Mouse (Mus musculus) forebrain, embryonic 12.5 days (tissue): Measurements from ENCODE around the gene Polr3b. TPM values are rescaled to one million over a fixed set of nuclear protein-coding genes. Genes with fewer than 3 reads are reported as not detected.
A peak's percentile ranks its signal among the peaks of the same experiment; 100 is the strongest.

Source experiments
- ATAC-seq: fragments of 200-750 bp; cut with Nextera tagmentation; 2 replicates; pipeline ENCODE4 v1.8.0; 2017; ENCODE audit warnings: moderate TSS enrichment; ENCODE audit not compliant: low FRiP score
- H3K27ac ChIP-seq: fragments of 300-500 bp; sonication (generic); 2 replicates; pipeline ENCODE4 v1.5.1; 2016; ENCODE audit warnings: mild to moderate bottlenecking
- H3K27me3 ChIP-seq: fragments of 300-500 bp; sonication (generic); 2 replicates; pipeline ENCODE4 v1.6.1; 2016; ENCODE audit warnings: mild to moderate bottlenecking
- H3K36me3 ChIP-seq: fragments of 300-500 bp; sonication (generic); replicated peaks from 2 replicates; pipeline ENCODE4 v1.6.1; 2016; ENCODE audit warnings: mild to moderate bottlenecking
- H3K4me1 ChIP-seq: fragments of 300-500 bp; sonication (generic); 2 replicates; pipeline ENCODE4 v1.6.1; 2016
- H3K4me2 ChIP-seq: fragments of 300-500 bp; sonication (generic); 2 replicates; pipeline ENCODE4 v1.6.1; 2016; ENCODE audit warnings: mild to moderate bottlenecking, moderate library complexity
- H3K4me3 ChIP-seq: fragments of 300-500 bp; sonication (generic); replicated peaks from 2 replicates; pipeline ENCODE4 v1.5.1; 2016; ENCODE audit warnings: mild to moderate bottlenecking
- H3K9ac ChIP-seq: fragments of 300-500 bp; sonication (generic); 2 replicates; pipeline ENCODE4 v1.6.1; 2016; ENCODE audit warnings: mild to moderate bottlenecking
- H3K9me3 ChIP-seq: fragments of 300-500 bp; sonication (generic); 2 replicates; pipeline ENCODE4 v1.6.1; 2016
- WGBS: fragments of 180-500 bp; shearing (Covaris S2); methylation state at CpG from one replicate; pipeline ENCODE4 v1.1.7; 2016; 5-methylcytosine and 5-hydroxymethylcytosine counted together
- polyA plus RNA-seq: library from polyadenylated mRNA; unstranded; fragments of >200 nt; fragmentation: Nextera tagmentation; extraction: Ambion mirVana; gene quantifications from 2 replicates; pipeline ENCODE4 v1.2.1, GENCODE M21; 2016

Polr3b gene
- polyA plus RNA-seq, 1 experiment from 2014 or later: 18.0 TPM

DNA sequence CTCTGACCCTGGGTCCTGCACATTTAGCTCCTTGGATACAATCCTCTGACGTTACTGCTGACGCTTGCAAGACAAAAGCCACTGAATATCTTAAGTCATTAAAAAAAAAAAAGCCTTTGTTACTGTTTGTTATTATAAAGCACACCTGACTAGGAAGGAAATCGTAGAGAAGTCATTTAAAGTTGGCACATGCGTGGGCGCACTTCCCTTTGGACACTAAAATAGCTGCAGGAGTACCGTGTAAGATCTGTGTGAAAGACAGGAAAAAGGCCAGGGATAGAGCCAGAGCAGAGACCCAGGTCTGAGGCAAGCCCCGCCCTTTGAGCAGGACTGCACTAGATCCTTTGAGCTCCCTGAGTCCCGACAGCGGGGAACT lies 64.0 kb downstream of the Polr3b start:
- H3K4me1 ChIP-seq: peaks cover 28% of the 10 kb centered on the region
- H3K36me3 ChIP-seq: no peaks in the 10 kb centered on the region
- 8% methylated on average over 9 of the region's 9 CpGs for WGBS
- H3K4me2 ChIP-seq: no peak overlapping the region
- H3K27me3 ChIP-seq: peaks cover 22% of the 10 kb centered on the region
- peak; percentile 42; the same call in 1 of the 2 replicates for ATAC-seq
- no peak overlapping the region for H3K4me3 ChIP-seq
- peak overlapping the region; percentile 69 for H3K27ac ChIP-seq
- no peak overlapping the region for H3K9ac ChIP-seq
- H3K9me3 ChIP-seq: no peaks in the 10 kb centered on the region

DNA sequence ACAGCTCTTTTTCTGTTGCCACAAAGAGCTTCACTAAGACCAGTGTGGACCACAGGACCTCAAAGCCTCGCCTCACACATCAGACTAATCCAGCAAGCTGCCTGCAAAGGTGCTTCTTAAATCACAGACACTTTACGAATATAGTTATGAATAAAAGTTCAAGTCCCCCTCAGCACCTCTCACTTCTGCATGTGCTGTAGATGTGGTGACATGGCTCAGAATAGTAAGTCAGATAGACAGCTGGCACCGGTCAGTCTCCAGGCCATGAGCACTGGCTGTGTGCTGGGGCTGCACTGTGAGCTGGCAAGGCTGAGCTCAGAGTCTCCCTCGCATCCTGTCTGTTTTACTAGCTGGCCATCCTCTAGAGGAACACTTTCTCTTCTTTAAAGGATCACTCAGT lies 64.6 kb downstream of the Polr3b start:
- no peaks in the 10 kb centered on the region for H3K36me3 ChIP-seq
- 0 out of 2 replicates have a peak overlapping the region, but pooled peaks have one; percentile 29 for H3K9ac ChIP-seq
- 54% methylated on average over 4 of the region's 4 CpGs for WGBS
- H3K4me2 ChIP-seq: no peak overlapping the region
- H3K27ac ChIP-seq: peak overlapping the region; percentile 69
- ATAC-seq: 0 out of 2 replicates have a peak, but pooled peaks have one; percentile 28
- no peak overlapping the region for H3K4me3 ChIP-seq
- H3K4me1 ChIP-seq: peaks cover 28% of the 10 kb centered on the region
- H3K9me3 ChIP-seq: no peaks in the 10 kb centered on the region
- H3K27me3 ChIP-seq: peaks cover 22% of the 10 kb centered on the region

GRCm38 (mm10) chr10:84687736-84688135 lies 65.6 kb downstream of the Polr3b start:
- H3K4me2 ChIP-seq: no peak overlapping the region
- no peak overlapping the region for H3K9ac ChIP-seq
- H3K27ac ChIP-seq: no peak overlapping the region
- no peak overlapping the region for H3K4me3 ChIP-seq
- H3K4me1 ChIP-seq: peaks cover 28% of the 10 kb centered on the region
- H3K9me3 ChIP-seq: no peaks in the 10 kb centered on the region
- H3K36me3 ChIP-seq: no peaks in the 10 kb centered on the region
- WGBS: 87% methylated on average over 4 of the region's 4 CpGs
- ATAC-seq: no peak
- peaks cover 22% of the 10 kb centered on the region for H3K27me3 ChIP-seq

DNA sequence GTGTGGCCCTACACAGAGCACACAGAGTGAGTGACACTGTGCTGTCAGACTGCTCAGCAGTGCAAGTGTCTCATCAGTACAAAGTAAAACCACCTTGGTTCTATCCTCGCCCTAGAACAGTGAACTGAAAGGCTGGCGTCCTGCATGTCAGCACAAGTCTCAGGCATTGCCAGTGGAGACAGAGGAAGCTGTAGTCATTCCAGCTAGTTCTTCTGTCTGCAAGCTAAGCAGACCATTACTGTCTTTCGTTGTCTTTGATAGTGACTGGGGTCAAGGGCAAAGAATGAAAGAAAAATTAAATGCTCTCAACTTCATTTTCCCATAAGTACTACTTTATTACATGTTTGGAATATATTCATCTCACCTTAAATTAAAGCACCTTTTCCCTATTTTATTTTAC lies 67.8 kb downstream of the Polr3b start:
- Histone ChIP-seq H3K4me1 (peaks cover 29% of the 10 kb centered on the region), H3K4me3 (no peak overlapping the region), H3K9me3 (no peaks in the 10 kb centered on the region), H3K36me3 (no peaks in the 10 kb centered on the region), H3K9ac (no peak overlapping the region), H3K4me2 (no peak overlapping the region), H3K27ac (no peak overlapping the region), H3K27me3 (peaks cover 10% of the 10 kb centered on the region; the same call in 1 of the 2 replicates)
- WGBS: 72% methylated on average over 3 of the region's 3 CpGs
- ATAC-seq: no peak

GRCm38 (mm10) chr10:84690818-84691217 lies 68.7 kb downstream of the Polr3b start:
- H3K27ac ChIP-seq: no peak overlapping the region
- peaks cover 9% of the 10 kb centered on the region; the same call in 1 of the 2 replicates for H3K27me3 ChIP-seq
- no peaks in the 10 kb centered on the region for H3K36me3 ChIP-seq
- no peak overlapping the region for H3K4me2 ChIP-seq
- no peaks in the 10 kb centered on the region for H3K9me3 ChIP-seq
- peaks cover 19% of the 10 kb centered on the region for H3K4me1 ChIP-seq
- ATAC-seq: no peak
- no peak overlapping the region for H3K9ac ChIP-seq
- WGBS: 75% methylated on average over 4 of the region's 4 CpGs
- no peak overlapping the region for H3K4me3 ChIP-seq

DNA sequence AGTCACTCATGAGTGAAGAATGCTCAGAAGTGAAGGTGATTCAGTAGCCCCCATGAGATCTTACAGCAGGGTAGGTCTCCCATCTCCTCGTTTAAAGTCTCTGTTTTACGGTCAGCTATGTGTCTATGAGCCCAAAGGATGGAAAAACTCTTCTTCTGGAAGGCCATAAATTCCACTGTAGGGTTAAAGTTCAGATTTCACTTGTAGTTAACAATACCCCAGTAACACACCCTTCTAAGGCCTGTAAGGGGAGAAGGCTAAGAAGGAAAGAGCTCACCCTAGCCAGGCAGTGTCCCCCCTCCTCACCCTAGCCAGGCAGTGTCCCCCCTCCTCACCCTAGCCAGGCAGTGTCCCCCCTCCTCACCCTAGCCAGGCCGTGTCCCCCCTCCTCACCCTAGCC lies 69.6 kb downstream of the Polr3b start:
- peaks cover 10% of the 10 kb centered on the region for H3K4me1 ChIP-seq
- no peak for ATAC-seq
- H3K36me3 ChIP-seq: no peaks in the 10 kb centered on the region
- no peaks in the 10 kb centered on the region for H3K9me3 ChIP-seq
- no peak overlapping the region for H3K4me2 ChIP-seq
- peaks cover 5% of the 10 kb centered on the region; the same call in 1 of the 2 replicates for H3K27me3 ChIP-seq
- 69% methylated on average over 2 of the region's 3 CpGs for WGBS
- H3K4me3 ChIP-seq: no peak overlapping the region
- no peak overlapping the region for H3K9ac ChIP-seq
- H3K27ac ChIP-seq: no peak overlapping the region

- WGBS: 76% methylated on average over 8 of the region's 8 CpGs
- Histone ChIP-seq H3K27ac (no peak overlapping the region), H3K4me3 (no peak overlapping the region), H3K4me2 (no peak overlapping the region), H3K4me1 (peaks cover 6% of the 10 kb centered on the region; the same call in 1 of the 2 replicates), H3K9me3 (no peaks in the 10 kb centered on the region), H3K27me3 (no peaks in the 10 kb centered on the region), H3K9ac (no peak overlapping the region), H3K36me3 (peaks cover 6% of the 10 kb centered on the region; the same call in 1 of the 2 replicates)
- no peak for ATAC-seq
Observed at GRCm38 (mm10) chr10:84693841-84694638, 71.9 kb downstream of the Polr3b start.

- no peak overlapping the region for H3K4me3 ChIP-seq
- no peak for ATAC-seq
- H3K27me3 ChIP-seq: peaks cover 13% of the 10 kb centered on the region
- no peak overlapping the region for H3K4me2 ChIP-seq
- no peak overlapping the region for H3K9ac ChIP-seq
- no peaks in the 10 kb centered on the region for H3K9me3 ChIP-seq
- H3K36me3 ChIP-seq: peaks cover 21% of the 10 kb centered on the region
- H3K27ac ChIP-seq: no peak overlapping the region
- WGBS: 91% methylated on average over 13 of the region's 13 CpGs
- H3K4me1 ChIP-seq: no peaks in the 10 kb centered on the region
Observed at GRCm38 (mm10) chr10:84700236-84700987, 78.3 kb downstream of the Polr3b start.

DNA sequence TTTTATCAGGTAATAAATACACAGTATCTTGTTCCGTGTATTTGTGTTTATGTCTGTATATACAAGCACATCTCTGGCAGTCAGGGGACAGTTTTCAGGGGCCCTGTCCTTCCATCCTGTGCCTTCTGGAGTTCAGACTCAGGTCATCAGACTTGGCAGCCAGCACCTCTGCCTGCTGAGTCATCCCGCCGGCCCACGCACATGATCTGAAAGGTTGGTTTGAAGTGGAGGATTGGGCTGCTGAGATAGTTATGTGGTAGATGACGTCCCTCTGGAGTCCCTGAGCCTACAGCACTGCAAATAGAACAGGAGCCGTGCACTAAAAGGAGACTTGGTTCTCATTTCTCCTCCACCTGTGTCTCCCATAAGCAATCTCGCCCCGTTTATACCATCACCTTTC lies 79.0 kb downstream of the Polr3b start:
- 94% methylated on average over 8 of the region's 8 CpGs for WGBS

DNA sequence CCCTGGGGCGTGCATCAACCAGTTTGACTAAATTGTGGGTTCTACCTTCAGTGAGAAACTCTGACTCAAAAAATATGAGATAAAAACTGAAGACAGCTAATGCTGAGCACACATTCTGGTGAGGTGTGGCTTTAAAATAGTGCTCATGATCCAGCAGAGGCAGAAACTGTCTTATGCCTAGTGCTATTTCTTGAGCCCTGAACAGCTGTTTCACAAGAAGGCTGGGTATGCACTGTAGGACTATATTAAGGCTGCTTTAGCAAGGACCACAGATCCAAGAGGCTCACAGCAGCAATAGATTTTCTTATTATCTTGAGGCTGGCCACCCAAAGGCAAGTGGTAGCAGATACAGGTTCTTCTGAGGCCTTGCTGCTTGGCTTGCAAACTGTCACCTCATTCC lies 80.0 kb downstream of the Polr3b start:
- Histone ChIP-seq H3K4me2 (no peak overlapping the region), H3K4me1 (peaks cover 13% of the 10 kb centered on the region), H3K36me3 (peaks cover 21% of the 10 kb centered on the region), H3K27me3 (peaks cover 21% of the 10 kb centered on the region), H3K27ac (no peak overlapping the region), H3K9me3 (no peaks in the 10 kb centered on the region), H3K9ac (no peak overlapping the region), H3K4me3 (no peak overlapping the region)
- no peak for ATAC-seq
- WGBS: 85% methylated on average over 1 of the region's 1 CpGs

More for the DNA sequence above, 79.0 kb downstream of the Polr3b start:
- Histone ChIP-seq H3K4me1 (peaks cover 5% of the 10 kb centered on the region; the same call in 1 of the 2 replicates), H3K27me3 (peaks cover 20% of the 10 kb centered on the region), H3K9ac (no peak overlapping the region), H3K27ac (no peak overlapping the region), H3K36me3 (peaks cover 21% of the 10 kb centered on the region), H3K4me2 (no peak overlapping the region), H3K9me3 (no peaks in the 10 kb centered on the region), H3K4me3 (no peak overlapping the region)
- ATAC-seq: no peak

DNA sequence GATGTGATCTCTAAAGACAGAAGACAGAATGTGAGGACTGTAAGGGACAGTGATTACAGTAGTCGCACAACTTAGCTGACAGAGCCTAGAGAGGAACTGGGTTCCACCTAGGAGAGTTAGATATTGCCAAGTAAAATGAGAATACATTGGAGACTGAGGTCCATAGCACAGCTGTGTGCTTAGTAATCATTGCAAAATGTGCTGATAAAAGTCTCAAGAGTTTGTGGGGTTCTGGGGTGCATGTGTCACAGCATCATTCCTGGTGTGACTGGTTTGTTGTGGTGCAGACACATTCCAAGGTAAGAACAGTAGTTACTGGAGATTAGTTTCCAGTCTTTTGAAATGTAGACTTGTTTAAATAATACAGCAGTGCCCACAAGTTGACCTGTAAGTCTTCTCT lies 82.5 kb downstream of the Polr3b start:
- Histone ChIP-seq H3K27me3 (peaks cover 33% of the 10 kb centered on the region), H3K27ac (no peak overlapping the region), H3K9ac (no peak overlapping the region), H3K36me3 (peaks cover 13% of the 10 kb centered on the region), H3K9me3 (no peaks in the 10 kb centered on the region), H3K4me3 (no peak overlapping the region), H3K4me1 (peaks cover 34% of the 10 kb centered on the region), H3K4me2 (no peak overlapping the region)
- 98% methylated on average over 1 of the region's 1 CpGs for WGBS
- no peak for ATAC-seq

GRCm38 (mm10) chr10:84705234-84705633 lies 83.1 kb downstream of the Polr3b start:
- peaks cover 6% of the 10 kb centered on the region; the same call in 1 of the 2 replicates for H3K36me3 ChIP-seq
- no peak overlapping the region for H3K27ac ChIP-seq
- ATAC-seq: no peak
- H3K9ac ChIP-seq: no peak overlapping the region
- H3K4me3 ChIP-seq: no peak overlapping the region
- H3K27me3 ChIP-seq: peaks cover 37% of the 10 kb centered on the region
- H3K4me1 ChIP-seq: peaks cover 39% of the 10 kb centered on the region
- H3K9me3 ChIP-seq: no peaks in the 10 kb centered on the region
- WGBS: 95% methylated on average over 7 of the region's 7 CpGs
- no peak overlapping the region for H3K4me2 ChIP-seq
